Mouse (Mus musculus) kidney, adult 2 months (tissue): Measurements from ENCODE around the gene Rnf212.

Experiments
- CTCF ChIP-seq: fragments of 200-500 bp; conservative IDR thresholded peaks from 2 replicates; pipeline ENCODE4 v1.5.1; 2011; ENCODE audit warnings: low read depth, mild to moderate bottlenecking, control low read depth, low read length, moderate library complexity, mixed read lengths; ENCODE audit not compliant: insufficient read depth, insufficient read length
- POLR2A ChIP-seq: fragments of 200-500 bp; IDR thresholded peaks from one replicate; pipeline ENCODE4 v1.6.1; 2011; ENCODE audit warnings: low read depth, low read length, control low read depth

- TF ChIP-seq POLR2A (no peak), CTCF (no peak)
Measured at GRCm38 (mm10) chr5:108711968-108712367, 62.8 kb downstream of the Rnf212 start.
